Comparison of ENCODE assay signal across 20 mouse cellular contexts in the genomic region with DNA sequence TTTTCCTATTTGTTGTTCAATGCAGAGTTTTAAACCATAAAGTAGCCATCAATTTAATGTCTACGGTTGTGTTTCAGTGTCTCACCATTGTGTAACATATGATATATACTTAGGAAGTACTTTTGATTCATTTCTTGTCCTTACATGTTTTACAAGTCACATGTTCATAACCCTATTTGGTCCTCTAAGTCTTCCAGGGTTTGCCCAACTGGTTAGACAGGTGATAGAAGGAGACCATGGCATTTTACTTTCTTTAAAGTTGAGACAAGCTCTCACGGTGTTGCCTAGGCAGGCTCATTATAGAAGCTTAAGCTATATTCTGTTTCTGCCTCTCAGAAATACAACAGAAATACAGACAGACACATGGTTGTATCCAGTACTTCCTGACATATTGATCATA.
"Had no signal": no experiment of that assay in that cellular context is flagged by ENCODE, and none has a peak within 500 bp of the region (broad histone marks: within the 10 kb centered on the region; RNA-seq: fewer than 3 reads in every experiment).

No protein-coding gene starts in this region.

- H3K27ac ChIP-seq: midbrain, embryonic 10.5 days; midbrain, embryonic 12.5 days; neural tube, embryonic 13.5 days; neural tube, embryonic 15.5 days had no signal

- H3K4me2 ChIP-seq: lung, embryonic 14.5 days; midbrain, embryonic 12.5 days; neural tube, embryonic 13.5 days; neural tube, embryonic 15.5 days; stomach, embryonic 15.5 days had no signal

- H3K27me3 ChIP-seq: midbrain, embryonic 12.5 days; neural tube, embryonic 13.5 days; neural tube, embryonic 15.5 days; stomach, embryonic 15.5 days had no signal

- ATAC-seq: midbrain, embryonic 16.5 days had no signal

- H3K9ac ChIP-seq: lung, embryonic 14.5 days; midbrain, embryonic 12.5 days; neural tube, embryonic 13.5 days; neural tube, embryonic 15.5 days; stomach, embryonic 15.5 days had no signal

- H3K4me3 ChIP-seq: midbrain, embryonic 10.5 days; midbrain, embryonic 12.5 days; myocyte; neural tube, embryonic 13.5 days; neural tube, embryonic 15.5 days; stomach, embryonic 15.5 days had no signal

- H3K9me3 ChIP-seq: midbrain, embryonic 10.5 days; midbrain, embryonic 12.5 days; neural tube, embryonic 13.5 days; neural tube, embryonic 15.5 days; stomach, embryonic 15.5 days had no signal

- DNase-seq: lung, adult 18-20 months; lung, embryonic 14.5 days; lung, postnatal 10 days; lung, postnatal 4 days; midbrain, embryonic 14.5 days; retina, postnatal 1 day; right cerebral cortex, adult 18-20 months; right cerebral cortex, postnatal 25 days; right cerebral cortex, postnatal 4 days; spleen, adult 18-20 months; thymus, adult 2 months; thymus, postnatal 25 days; thymus, postnatal 4 days had no signal

- H3K4me1 ChIP-seq: midbrain, embryonic 12.5 days; neural tube, embryonic 13.5 days; neural tube, embryonic 15.5 days; stomach, embryonic 15.5 days had no signal
